Mouse (Mus musculus): ENCODE data around the gene Ptma. TPM values are rescaled to one million over a fixed set of nuclear protein-coding genes. Genes with fewer than 3 reads are reported as not detected.

Ptma gene
- polyA plus RNA-seq, 1 experiment from 2014 or later: 3,592 TPM

Other genes with a start within 250 kb of the Ptma start
- gene B3gnt7, start 223.9 kb upstream of the Ptma start, polyA plus RNA-seq (2016; fragmentation: Nextera tagmentation; extraction: Ambion mirVana): 4.9 and 6.2 TPM in 2 replicates
- gene Ncl, start 167.3 kb upstream of the Ptma start, polyA plus RNA-seq (2016; fragmentation: Nextera tagmentation; extraction: Ambion mirVana): 625 and 641 TPM in 2 replicates
- 0.24 TPM in 1 of 2 replicates, not detected in the other for gene Nmur1, start 100.5 kb upstream of the Ptma start, polyA plus RNA-seq (2016; fragmentation: Nextera tagmentation; extraction: Ambion mirVana)
- not detected in 2 replicates for gene Tex44, start 100.4 kb upstream of the Ptma start, polyA plus RNA-seq (2016; fragmentation: Nextera tagmentation; extraction: Ambion mirVana)
- 60.8 and 61.2 TPM in 2 replicates for gene Pde6d, start 55.9 kb downstream of the Ptma start, polyA plus RNA-seq (2016; fragmentation: Nextera tagmentation; extraction: Ambion mirVana)
- gene Cops7b, start 56.2 kb downstream of the Ptma start, polyA plus RNA-seq (2016; fragmentation: Nextera tagmentation; extraction: Ambion mirVana): 74.1 and 75.7 TPM in 2 replicates
- 1.00 and 3.5 TPM in 2 replicates for gene Nppc, start 143.8 kb downstream of the Ptma start, polyA plus RNA-seq (2016; fragmentation: Nextera tagmentation; extraction: Ambion mirVana)
- 32.1 and 34.3 TPM in 2 replicates for gene Dis3l2, start 177.1 kb downstream of the Ptma start, polyA plus RNA-seq (2016; fragmentation: Nextera tagmentation; extraction: Ambion mirVana)